Mouse (Mus musculus) heart, postnatal 0 days (tissue): ENCODE measurements around the gene 5430419D17Rik. TPM values are rescaled to one million over a fixed set of nuclear protein-coding genes. Genes with fewer than 3 reads are reported as not detected.

Experiments used
- ATAC-seq: fragments of 200-750 bp; cut with Nextera tagmentation; 2 replicates; pipeline ENCODE4 v1.8.0; 2017; ENCODE audit warnings: low read depth, moderate number of reproducible peaks, moderate library complexity; ENCODE audit not compliant: insufficient read depth
- DNase-seq: peaks from one replicate; pipeline ENCODE4 v3.0.0-alpha.2; 2016; ENCODE audit warnings: low spot score
- H3K27ac ChIP-seq: fragments of 300-500 bp; sonication (generic); 2 replicates; pipeline ENCODE4 v1.5.1; 2014; ENCODE audit warnings: low read depth, mild to moderate bottlenecking
- H3K27me3 ChIP-seq: fragments of 300-500 bp; sonication (generic); 2 replicates; pipeline ENCODE4 v1.6.1; 2014; ENCODE audit warnings: low read length, mixed read lengths; ENCODE audit not compliant: control insufficient read depth, insufficient read depth
- H3K36me3 ChIP-seq: fragments of 300-500 bp; sonication (generic); replicated peaks from 2 replicates; pipeline ENCODE4 v1.6.1; 2014; ENCODE audit warnings: low read length, mixed read lengths; ENCODE audit not compliant: control insufficient read depth, insufficient read depth
- H3K4me1 ChIP-seq: fragments of 300-500 bp; sonication (generic); 2 replicates; pipeline ENCODE4 v1.6.1; 2014; ENCODE audit warnings: antibody characterized with exemption; ENCODE audit not compliant: control insufficient read depth, insufficient read depth
- H3K4me2 ChIP-seq: fragments of 300-500 bp; sonication (generic); 2 replicates; pipeline ENCODE4 v1.6.1; 2014; ENCODE audit warnings: low read depth, mild to moderate bottlenecking, low read length, moderate library complexity
- H3K4me3 ChIP-seq: fragments of 300-500 bp; sonication (generic); 2 replicates; pipeline ENCODE4 v1.5.1; 2014; ENCODE audit warnings: low read depth, low read length
- H3K9ac ChIP-seq: fragments of 300-500 bp; sonication (generic); replicated peaks from 2 replicates; pipeline ENCODE4 v1.6.1; 2014; ENCODE audit warnings: low read depth, low read length, mixed read lengths
- H3K9me3 ChIP-seq: fragments of 300-500 bp; sonication (generic); replicated peaks from 2 replicates; pipeline ENCODE4 v1.6.1; 2016; ENCODE audit warnings: low read length; ENCODE audit not compliant: control insufficient read depth
- CTCF ChIP-seq: IDR thresholded peaks from 2 replicates; pipeline ENCODE4 v1.5.1; 2016; ENCODE audit warnings: antibody characterized with exemption, control low read depth, low read depth
- EP300 ChIP-seq: IDR thresholded peaks from 2 replicates; pipeline ENCODE4 v1.6.1; 2016; ENCODE audit warnings: antibody characterized with exemption, low read depth
- WGBS: fragments of 180-500 bp; shearing (Covaris S2); extraction: QIAGEN DNeasy Blood & Tissue Kit; methylation state at CpG from one replicate; pipeline ENCODE4 v1.1.7; 2014; 5-methylcytosine and 5-hydroxymethylcytosine counted together
- polyA plus RNA-seq: library from polyadenylated mRNA; unstranded; fragments of >200 nt; fragmentation: Nextera tagmentation; extraction: Ambion mirVana; gene quantifications from 2 replicates; pipeline ENCODE4 v1.2.1, GENCODE M21; 2015
- total RNA-seq: library from RNA; depleted of rRNA; stranded (reverse); fragments of >200 nt; gene quantifications from 2 replicates; pipeline ENCODE4 v1.2.3, GENCODE M21; 2014; ENCODE audit warnings: low replicate concordance

Gene 5430419D17Rik
- total and polyA plus RNA-seq, 2 experiments from 2014 or later = 0.59 to 0.95 TPM

DNA sequence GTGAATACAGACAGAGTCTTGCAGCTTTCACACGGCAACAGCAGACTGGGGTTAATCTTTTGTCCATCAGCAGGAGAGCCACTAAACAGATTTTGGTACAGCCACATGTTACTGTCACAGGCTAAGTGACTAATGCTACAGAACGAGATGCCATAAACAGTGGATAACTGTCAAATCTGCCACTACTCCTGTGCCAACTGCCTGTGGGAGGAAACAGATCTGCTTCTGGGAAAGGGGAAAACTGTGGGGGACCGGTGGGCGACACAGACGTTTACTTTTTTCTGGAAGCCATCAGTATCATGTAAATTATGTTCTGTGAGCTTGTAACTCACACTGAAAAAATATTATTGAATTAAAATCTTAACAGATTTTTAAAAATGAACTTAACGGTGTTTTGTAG is 86.7 kb downstream of the 5430419D17Rik start:
- Histone ChIP-seq H3K4me3 (no peak overlapping the region), H3K27me3 (no peaks in the 10 kb centered on the region), H3K4me1 (no peaks in the 10 kb centered on the region), H3K9ac (no peak overlapping the region), H3K4me2 (no peak overlapping the region), H3K9me3 (no peaks in the 10 kb centered on the region), H3K27ac (no peak overlapping the region), H3K36me3 (no peaks in the 10 kb centered on the region)
- DNase-seq (no peak), ATAC-seq (no peak)
- no peak for TF ChIP-seq EP300
- TF ChIP-seq CTCF = no peak
- WGBS = 65% methylated on average over 6 of the region's 6 CpGs

DNA sequence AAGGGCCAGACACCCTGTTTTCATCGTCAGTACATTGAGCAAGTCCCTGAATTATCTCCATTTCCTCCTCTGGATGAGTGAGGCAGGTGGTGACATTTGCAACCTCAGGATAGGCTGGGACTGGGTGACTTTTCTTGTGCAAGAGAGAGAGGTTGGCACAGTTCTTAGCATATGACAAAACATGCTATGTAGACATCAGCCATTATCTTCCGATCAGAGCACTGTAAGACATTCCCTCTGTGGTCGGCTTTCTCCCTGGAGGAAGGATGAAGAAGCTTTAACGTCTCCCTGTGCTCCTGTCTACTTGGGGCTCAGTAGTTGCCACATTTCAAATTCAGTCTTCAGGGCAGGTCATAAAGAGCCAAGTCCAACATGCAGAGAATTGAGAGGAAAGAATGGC is 90.0 kb downstream of the 5430419D17Rik start:
- no peak overlapping the region for H3K4me2 ChIP-seq
- no peaks in the 10 kb centered on the region for H3K36me3 ChIP-seq
- WGBS = 73% methylated on average over 4 of the region's 4 CpGs
- no peaks in the 10 kb centered on the region for H3K9me3 ChIP-seq
- H3K4me3 ChIP-seq = no peak overlapping the region
- no peaks in the 10 kb centered on the region for H3K27me3 ChIP-seq
- H3K9ac ChIP-seq = no peak overlapping the region
- TF ChIP-seq CTCF (no peak), EP300 (no peak)
- ATAC-seq (no peak), DNase-seq (no peak)
- H3K27ac ChIP-seq = no peak overlapping the region
- H3K4me1 ChIP-seq = no peaks in the 10 kb centered on the region

DNA sequence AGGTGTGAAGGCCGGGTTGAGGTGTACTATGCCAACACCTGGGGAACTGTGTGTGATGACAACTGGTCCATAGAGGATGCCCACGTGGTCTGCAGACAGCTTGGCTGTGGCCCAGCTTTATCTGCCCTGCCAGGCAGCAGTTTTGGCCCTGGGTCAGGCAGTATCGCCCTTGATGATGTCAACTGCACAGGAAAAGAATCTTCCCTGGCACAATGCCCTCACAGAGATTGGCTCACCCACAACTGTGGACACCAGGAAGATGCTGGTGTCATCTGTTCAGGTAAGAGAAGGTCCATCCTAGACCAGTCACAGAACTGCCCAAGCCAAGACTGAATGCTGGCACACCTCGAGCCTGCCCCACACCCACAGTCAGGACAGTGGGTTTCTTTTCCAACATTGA is 91.6 kb downstream of the 5430419D17Rik start:
- Histone ChIP-seq H3K27ac (no peak overlapping the region), H3K4me3 (no peak overlapping the region), H3K27me3 (no peaks in the 10 kb centered on the region), H3K9ac (no peak overlapping the region), H3K9me3 (no peaks in the 10 kb centered on the region), H3K36me3 (no peaks in the 10 kb centered on the region), H3K4me1 (no peaks in the 10 kb centered on the region), H3K4me2 (no peak overlapping the region)
- no peak for ATAC-seq
- DNase-seq = peak; percentile 5
- TF ChIP-seq EP300 = no peak
- TF ChIP-seq CTCF = no peak
- WGBS = 53% methylated on average over 4 of the region's 4 CpGs

DNA sequence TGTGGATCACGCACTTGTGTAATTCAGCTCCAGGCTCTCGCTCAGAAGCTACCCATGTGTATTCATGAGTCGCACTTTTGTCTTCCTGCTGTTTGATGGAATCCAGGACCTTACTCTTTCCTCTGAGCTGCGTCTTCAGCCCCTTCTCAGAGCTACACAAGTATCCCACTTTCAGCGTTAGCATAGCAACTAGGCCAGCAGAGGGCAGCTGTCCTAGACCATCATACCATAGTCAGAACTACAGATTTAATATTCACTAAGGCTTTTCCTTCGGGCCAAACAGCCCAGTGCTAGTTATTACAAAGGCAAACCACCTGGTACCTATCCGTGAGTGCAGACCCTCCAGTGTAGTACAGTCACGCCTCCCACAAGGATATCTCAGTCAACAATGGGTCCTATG is 122.9 kb downstream of the 5430419D17Rik start:
- Histone ChIP-seq H3K36me3 (no peaks in the 10 kb centered on the region), H3K9ac (no peak overlapping the region), H3K27me3 (no peaks in the 10 kb centered on the region), H3K4me2 (no peak overlapping the region), H3K4me1 (no peaks in the 10 kb centered on the region), H3K9me3 (no peaks in the 10 kb centered on the region), H3K27ac (no peak overlapping the region), H3K4me3 (no peak overlapping the region)
- peak; percentile 15; the same call in 1 of the 2 replicates for TF ChIP-seq CTCF
- no peak for TF ChIP-seq EP300
- WGBS = 60% methylated on average over 8 of the region's 8 CpGs
- DNase-seq (no peak), ATAC-seq (no peak)

DNA sequence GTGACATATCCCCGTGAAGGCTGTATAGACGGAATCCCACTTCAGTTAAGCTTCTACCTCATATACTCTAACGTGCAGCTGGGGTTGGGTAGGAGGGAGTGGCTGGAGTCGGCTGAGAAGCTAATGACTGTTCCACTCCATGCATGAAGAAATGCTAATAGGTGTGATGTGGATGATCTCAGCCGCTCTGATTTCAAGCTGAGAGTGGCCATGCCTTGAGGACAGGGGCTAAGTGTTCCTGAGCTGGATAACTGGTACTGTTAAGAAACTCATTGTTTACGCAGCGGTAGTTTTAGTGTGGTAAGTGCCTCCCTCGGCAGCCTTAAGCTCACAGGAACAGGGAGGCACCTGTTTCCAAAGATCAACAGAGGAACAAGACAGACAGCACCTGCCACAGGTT is 129.1 kb downstream of the 5430419D17Rik start:
- no peak overlapping the region for H3K4me2 ChIP-seq
- H3K4me3 ChIP-seq = no peak overlapping the region
- DNase-seq (no peak), ATAC-seq (no peak)
- 77% methylated on average over 8 of the region's 8 CpGs for WGBS
- H3K9me3 ChIP-seq = no peaks in the 10 kb centered on the region
- TF ChIP-seq EP300 (no peak), CTCF (no peak)
- H3K36me3 ChIP-seq = no peaks in the 10 kb centered on the region
- H3K4me1 ChIP-seq = no peaks in the 10 kb centered on the region
- H3K27me3 ChIP-seq = no peaks in the 10 kb centered on the region
- no peak overlapping the region for H3K9ac ChIP-seq
- H3K27ac ChIP-seq = no peak overlapping the region

DNA sequence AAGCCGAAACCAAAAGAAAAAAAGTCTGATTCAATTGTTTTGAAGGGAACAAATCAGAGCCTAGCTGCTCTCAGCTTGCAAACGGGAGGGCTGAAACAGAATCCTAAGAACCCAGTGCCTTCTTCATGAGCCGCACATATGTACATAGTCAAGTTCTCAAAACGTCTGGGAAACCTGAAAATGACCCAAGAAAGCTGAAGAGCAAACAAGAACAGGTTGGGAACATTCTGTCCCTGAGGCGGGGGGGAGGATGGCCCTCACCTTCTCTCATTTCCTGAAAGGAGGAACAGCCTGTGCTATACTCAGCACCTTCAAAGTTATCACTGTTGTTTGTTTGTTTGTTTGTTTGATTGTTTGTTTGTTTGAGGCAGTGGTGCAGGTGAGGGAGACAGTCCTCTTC is 132.5 kb downstream of the 5430419D17Rik start:
- H3K4me3 ChIP-seq = no peak overlapping the region
- 72% methylated on average over 5 of the region's 5 CpGs for WGBS
- TF ChIP-seq EP300 = no peak
- TF ChIP-seq CTCF = no peak

More for the DNA sequence above, 132.5 kb downstream of the 5430419D17Rik start:
- ATAC-seq (no peak), DNase-seq (no peak)
- Histone ChIP-seq H3K36me3 (no peaks in the 10 kb centered on the region), H3K4me1 (no peaks in the 10 kb centered on the region), H3K27me3 (no peaks in the 10 kb centered on the region), H3K27ac (no peak overlapping the region), H3K4me2 (no peak overlapping the region), H3K9me3 (no peaks in the 10 kb centered on the region), H3K9ac (no peak overlapping the region)
